Mouse (Mus musculus) neural tube, embryonic 10.5 days (tissue): Measurements from ENCODE around the gene Nucb1.
"Not testable (repeated sequence)": the region's sequence is repeated elsewhere in the genome, so short reads cannot be mapped to it uniquely, and the experiment has no call there.

ENCODE experiments used
- DNase-seq: peaks from one replicate; pipeline ENCODE4 v3.0.0-alpha.2; 2017; ENCODE audit warnings: low spot score; ENCODE audit errors: extremely low spot score

The Nucb1 gene

GRCm38 (mm10) chr7:45524841-45525621 is 14.8 kb upstream of the Nucb1 start:
- no peak for DNase-seq

GRCm38 (mm10) chr7:45523678-45524170 is 13.5 kb upstream of the Nucb1 start:
- no peak for DNase-seq

- no peak for DNase-seq
These were observed 12.9 kb upstream of the Nucb1 start for GRCm38 (mm10) chr7:45522957-45523676.

GRCm38 (mm10) chr7:45522194-45522752 is 12.1 kb upstream of the Nucb1 start:
- no peak for DNase-seq

- DNase-seq: peak; percentile 84
These were observed 11.6 kb upstream of the Nucb1 start for GRCm38 (mm10) chr7:45521728-45522184.

- DNase-seq: no peak
These were observed 10.4 kb upstream of the Nucb1 start for GRCm38 (mm10) chr7:45520605-45521004.

GRCm38 (mm10) chr7:45519345-45520120 is 9.3 kb upstream of the Nucb1 start:
- DNase-seq: no peak

- no peak for DNase-seq
These were observed 8.4 kb upstream of the Nucb1 start for GRCm38 (mm10) chr7:45518618-45519017.

GRCm38 (mm10) chr7:45516846-45517245 is 6.6 kb upstream of the Nucb1 start:
- DNase-seq: not testable (repeated sequence)

GRCm38 (mm10) chr7:45515436-45515835 is 5.2 kb upstream of the Nucb1 start:
- peak; percentile 38 for DNase-seq

- DNase-seq: no peak
These were observed 4.2 kb upstream of the Nucb1 start for GRCm38 (mm10) chr7:45514411-45514810.

GRCm38 (mm10) chr7:45509181-45509882 is 874 bp downstream of the Nucb1 start:
- no peak for DNase-seq

GRCm38 (mm10) chr7:45508561-45508960 is 1.6 kb downstream of the Nucb1 start:
- DNase-seq: no peak

- no peak for DNase-seq
These were observed 2.6 kb downstream of the Nucb1 start for GRCm38 (mm10) chr7:45507583-45507982.

- no peak for DNase-seq
These were observed 11.8 kb downstream of the Nucb1 start for GRCm38 (mm10) chr7:45498427-45498826.

- no peak for DNase-seq
These were observed 15.7 kb downstream of the Nucb1 start for GRCm38 (mm10) chr7:45494548-45494947.

GRCm38 (mm10) chr7:45492951-45493350 is 17.3 kb downstream of the Nucb1 start:
- no peak for DNase-seq

GRCm38 (mm10) chr7:45492225-45492844 is 17.9 kb downstream of the Nucb1 start:
- no peak for DNase-seq

GRCm38 (mm10) chr7:45491264-45491663 is 18.9 kb downstream of the Nucb1 start:
- DNase-seq: no peak

- peak; percentile 51 for DNase-seq
These were observed 19.4 kb downstream of the Nucb1 start for GRCm38 (mm10) chr7:45490822-45491221.
